Mouse (Mus musculus) G1E (cell line): ENCODE measurements around the gene A630023A22Rik. TPM values are rescaled to one million over a fixed set of nuclear protein-coding genes. Genes with fewer than 3 reads are reported as not detected.

Experiments
- ATAC-seq: 2 replicates; pipeline ENCODE4 v1.8.0; 2016; ENCODE audit warnings: mild to moderate bottlenecking; ENCODE audit not compliant: insufficient number of reproducible peaks, poor library complexity, low FRiP score, severe bottlenecking; ENCODE audit errors: extremely low read depth
- DNase-seq: peaks from one replicate; pipeline ENCODE4 v3.0.0; 2012; ENCODE audit warnings: low spot score
- H3K27me3 ChIP-seq: 2 replicates; pipeline ENCODE4 v1.6.1; 2012; ENCODE audit warnings: mild to moderate bottlenecking, low read length, inconsistent platforms; ENCODE audit not compliant: insufficient read depth
- H3K36me3 ChIP-seq: replicated peaks from 2 replicates; pipeline ENCODE3; 2012; ENCODE audit warnings: mild to moderate bottlenecking, inconsistent platforms
- H3K4me1 ChIP-seq: 2 replicates; pipeline ENCODE4 v1.6.1; 2012; ENCODE audit warnings: low read depth, low read length, inconsistent platforms, mixed read lengths; ENCODE audit not compliant: insufficient read depth
- H3K4me3 ChIP-seq: 2 replicates; pipeline ENCODE4 v1.5.1; 2012; ENCODE audit warnings: low read depth, mild to moderate bottlenecking, inconsistent platforms, low read length, moderate library complexity, mixed read lengths
- H3K9me3 ChIP-seq: replicated peaks from 2 replicates; pipeline ENCODE4 v1.6.1; 2012; ENCODE audit warnings: inconsistent platforms
- CTCF ChIP-seq: IDR thresholded peaks from 2 replicates; pipeline ENCODE4 v1.5.1; 2012; ENCODE audit warnings: low read depth, low read length, inconsistent platforms, mixed read lengths
- GATA1 ChIP-seq: IDR thresholded peaks from 2 replicates; pipeline ENCODE4 v1.6.1; 2012; ENCODE audit warnings: borderline replicate concordance, low read length, inconsistent platforms, mixed read lengths
- GATA2 ChIP-seq: IDR thresholded peaks from 2 replicates; pipeline ENCODE4 v1.6.1; 2012; ENCODE audit warnings: low read depth, low read length, inconsistent platforms, borderline replicate concordance
- POLR2AphosphoS5 ChIP-seq: IDR thresholded peaks from 2 replicates; pipeline ENCODE4 v1.6.1; 2012; ENCODE audit warnings: low read depth, low read length, inconsistent platforms; ENCODE audit not compliant: insufficient replicate concordance
- TAL1 ChIP-seq: conservative IDR thresholded peaks from 2 replicates; pipeline ENCODE4 v1.6.1; 2012; ENCODE audit warnings: low read depth, low read length, inconsistent platforms, mixed read lengths
- polyA plus RNA-seq: library from polyadenylated mRNA; stranded (reverse); fragments of >175 nt; gene quantifications from 2 replicates; pipeline ENCODE4 v1.2.3, GENCODE M21; 2012
- total RNA-seq, 2 experiments: library from RNA; stranded (forward) in 1 of 2; stranded (reverse) in 1 of 2; fragments of 200-1000 nt in 1 of 2; fragments of >200 nt in 1 of 2; fragmentation: Nextera tagmentation in 1 of 2; gene quantifications; 2 replicates each; pipeline ENCODE4 v1.2.3; 2014 to 2017

The A630023A22Rik gene
- total and polyA plus RNA-seq, 3 experiments = 0.11 TPM; not detected in 2

GRCm38 (mm10) chr14:34077222-34077621, 25.3 kb downstream of the A630023A22Rik start:
- TF ChIP-seq POLR2AphosphoS5 = no peak
- Histone ChIP-seq H3K27me3 (no peaks in the 10 kb centered on the region; the same call in 1 of the 2 replicates), H3K36me3 (no peaks in the 10 kb centered on the region), H3K4me3 (no peak overlapping the region), H3K9me3 (no peaks in the 10 kb centered on the region), H3K4me1 (no peaks in the 10 kb centered on the region)
- ATAC-seq (no peak), DNase-seq (no peak)

DNA sequence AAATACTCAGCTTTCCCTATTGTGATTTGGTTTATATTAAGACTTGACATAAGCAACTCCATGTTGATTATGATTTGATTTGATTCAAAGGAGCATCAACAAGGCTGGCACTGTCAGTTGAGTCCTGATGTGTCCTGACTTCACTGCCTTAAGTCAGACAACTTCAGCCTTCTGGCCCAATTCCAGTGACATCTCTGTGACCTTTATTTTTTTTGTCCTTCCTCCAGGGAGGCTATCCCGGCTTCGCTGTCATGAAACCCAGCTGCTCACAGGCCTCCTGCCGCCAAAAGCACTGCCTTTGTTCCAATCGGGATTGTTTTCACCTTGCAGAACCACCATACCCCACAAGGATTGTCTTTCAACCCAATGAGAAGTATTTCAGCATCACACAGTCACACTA, 27.2 kb downstream of the A630023A22Rik start:
- no peak for TF ChIP-seq CTCF
- TF ChIP-seq GATA1 = no peak
- TF ChIP-seq TAL1 = no peak
- TF ChIP-seq GATA2 = no peak
- H3K36me3 ChIP-seq = no peaks in the 10 kb centered on the region
- no peak for DNase-seq
- H3K9me3 ChIP-seq = peaks cover 10% of the 10 kb centered on the region
- no peaks in the 10 kb centered on the region for H3K4me1 ChIP-seq
- H3K27me3 ChIP-seq = no peaks in the 10 kb centered on the region; the same call in 1 of the 2 replicates
- ATAC-seq = no peak
- H3K4me3 ChIP-seq = no peak overlapping the region

DNA sequence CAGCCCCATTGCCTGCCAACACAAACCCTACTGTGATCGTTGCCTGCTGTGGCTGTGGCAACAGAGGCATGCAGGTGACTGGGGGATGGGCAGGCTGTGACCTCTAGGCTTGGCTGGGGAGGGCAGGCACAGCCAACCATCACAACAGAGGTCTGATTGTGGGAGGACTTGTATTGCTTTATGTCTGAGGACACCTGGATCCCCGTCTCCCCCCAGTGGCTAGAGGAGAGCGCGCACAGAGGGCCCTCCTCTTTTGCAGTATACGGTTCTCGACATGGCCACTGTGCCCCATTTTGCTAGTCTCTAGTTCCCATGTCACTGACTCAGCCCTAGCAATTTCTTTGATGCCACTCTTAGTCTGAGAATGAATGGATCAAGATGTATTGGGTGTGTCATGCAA, 30.9 kb downstream of the A630023A22Rik start:
- no peak for TF ChIP-seq GATA1
- TF ChIP-seq GATA2 = no peak
- TF ChIP-seq TAL1 = no peak
- no peak for TF ChIP-seq CTCF
- no peak for TF ChIP-seq POLR2AphosphoS5

DNA sequence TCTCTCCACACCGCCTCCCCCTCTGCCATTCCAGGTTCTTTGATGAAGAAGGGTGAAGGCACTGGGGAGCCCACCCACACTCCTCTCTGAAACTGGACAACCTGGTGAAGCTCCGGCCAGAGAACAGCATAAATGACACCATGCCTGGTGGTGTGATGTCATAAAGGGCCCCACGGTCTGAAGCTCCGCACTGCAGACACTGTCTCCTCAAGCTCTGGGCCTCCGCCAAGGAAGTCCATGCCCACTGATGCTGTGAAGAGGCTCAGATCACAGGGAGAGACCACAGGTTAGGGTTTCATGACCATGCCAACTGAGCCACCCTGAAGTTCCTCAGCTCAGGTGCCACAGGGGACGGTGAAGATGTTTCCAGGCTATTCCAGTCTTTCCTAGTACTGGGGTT, 50.0 kb downstream of the A630023A22Rik start, which contains the start of gene Antxrl:
Antxrl (plus strand) TSS at position 192 of the 400 bp plus-strand sequence.
- ATAC-seq (no peak), DNase-seq (no peak)
- Histone ChIP-seq H3K27me3 (no peaks in the 10 kb centered on the region), H3K36me3 (no peaks in the 10 kb centered on the region), H3K4me3 (no peak within 1 kb of the TSS), H3K4me1 (no peaks in the 10 kb centered on the region), H3K9me3 (peaks cover 21% of the 10 kb centered on the region)
- TF ChIP-seq CTCF = no peak

More for the DNA sequence above, 30.9 kb downstream of the A630023A22Rik start:
- no peak for ATAC-seq
- H3K36me3 ChIP-seq = no peaks in the 10 kb centered on the region
- peaks cover 25% of the 10 kb centered on the region for H3K9me3 ChIP-seq
- no peaks in the 10 kb centered on the region for H3K4me1 ChIP-seq
- H3K4me3 ChIP-seq = no peak overlapping the region
- no peaks in the 10 kb centered on the region for H3K27me3 ChIP-seq
- no peak for DNase-seq

GRCm38 (mm10) chr14:34050101-34050779, 52.3 kb downstream of the A630023A22Rik start:
- Histone ChIP-seq H3K4me1 (no peaks in the 10 kb centered on the region), H3K36me3 (no peaks in the 10 kb centered on the region), H3K4me3 (no peak overlapping the region), H3K27me3 (no peaks in the 10 kb centered on the region), H3K9me3 (peaks cover 30% of the 10 kb centered on the region)
- no peak for ATAC-seq
- TF ChIP-seq GATA2 (no peak), CTCF (no peak), POLR2AphosphoS5 (no peak), GATA1 (no peak), TAL1 (no peak)
- no peak for DNase-seq

DNA sequence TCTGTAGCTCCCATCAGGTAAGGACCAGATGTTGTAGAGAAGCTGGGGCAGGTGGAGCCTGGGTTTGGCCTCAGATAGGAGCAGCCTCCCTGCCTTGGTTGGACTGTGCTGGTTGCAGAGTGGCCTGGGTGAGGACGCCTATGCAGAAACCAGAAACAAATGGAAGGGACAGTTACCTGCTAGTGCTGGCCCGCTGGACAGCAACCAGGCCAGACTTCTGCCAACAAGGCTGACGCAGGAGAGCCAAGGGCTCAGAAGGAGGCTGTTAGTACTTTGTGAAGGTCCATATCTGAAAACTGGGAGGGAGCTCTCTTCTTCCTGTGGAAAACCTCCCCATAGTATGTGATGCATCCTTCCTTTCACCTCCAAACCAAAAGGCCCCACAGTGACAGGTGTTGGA, 59.2 kb downstream of the A630023A22Rik start:
- Histone ChIP-seq H3K4me3 (no peak overlapping the region), H3K4me1 (no peaks in the 10 kb centered on the region), H3K27me3 (no peaks in the 10 kb centered on the region), H3K9me3 (peaks cover 40% of the 10 kb centered on the region), H3K36me3 (no peaks in the 10 kb centered on the region)
- ATAC-seq (no peak), DNase-seq (no peak)
- TF ChIP-seq CTCF (no peak), GATA1 (no peak), TAL1 (no peak), POLR2AphosphoS5 (no peak)

- Histone ChIP-seq H3K36me3 (no peaks in the 10 kb centered on the region), H3K9me3 (peaks cover 48% of the 10 kb centered on the region), H3K4me3 (no peak overlapping the region), H3K4me1 (no peaks in the 10 kb centered on the region), H3K27me3 (no peaks in the 10 kb centered on the region)
- TF ChIP-seq TAL1 = no peak
- no peak for TF ChIP-seq POLR2AphosphoS5
- TF ChIP-seq CTCF = no peak
- TF ChIP-seq GATA2 = no peak
- DNase-seq (no peak), ATAC-seq (no peak)
These were observed 61.3 kb downstream of the A630023A22Rik start for GRCm38 (mm10) chr14:34041241-34041640.
